In genomic region chr2:167853411-167853821, GRCm38 (mm10) we compare ENCODE assay signal across 12 mouse cellular contexts.
A peak's percentile ranks its signal among the peaks of the same experiment; 100 is the strongest.
DNase-seq lines count a peak whose midpoint lies in the region; TF ChIP-seq lines count a peak whose summit lies in the region.
"Had no signal": no experiment of that assay in that cellular context is flagged by ENCODE, and none has a peak within 500 bp of the region (broad histone marks: within the 10 kb centered on the region; RNA-seq: fewer than 3 reads in every experiment).

No protein-coding gene starts in this region.

- TF ChIP-seq CTCF in kidney, adult 2 months (conservative IDR thresholded peaks at IDR 0.05; ENCODE audit: insufficient read depth, insufficient read length, low read depth, low read length) = no peak

- H3K4me3 ChIP-seq in kidney, adult 2 months (ENCODE audit: insufficient read depth, low read depth, low read length) = no peak overlapping the region
- H3K4me3 ChIP-seq: embryonic facial prominence, embryonic 12.5 days had no signal

- no peaks in the 10 kb centered on the region for H3K36me3 ChIP-seq in kidney, adult 2 months (ENCODE audit: control insufficient read depth, insufficient read depth, low read length)
- H3K36me3 ChIP-seq: embryonic facial prominence, embryonic 12.5 days had no signal

- WGBS in kidney, adult 2 months = 57% methylated on average over 8 of the region's 8 CpGs

- intact Hi-C loops in heart, postnatal 14 days (cut with DNase I) = no loop called here

- H3K27ac ChIP-seq in kidney, adult 2 months (ENCODE audit: insufficient read depth, low read depth, low read length) = peak overlapping the region; percentile 33
- H3K27ac ChIP-seq: embryonic facial prominence, embryonic 12.5 days had no signal

- DNase-seq in adrenal gland, adult (ENCODE audit: inconsistent age in 2 of 2, low spot score in 1 of 2) = peak; percentile 67 to 88
- DNase-seq in adrenal gland, postnatal 4 days (ENCODE audit: low spot score in 2 of 2) = no peak
- DNase-seq in kidney, adult 2 months = peak; percentile 68
- no peak for DNase-seq in kidney, adult 11 months
- DNase-seq in adrenal gland, postnatal 14 days = peak; percentile 81
- peak; percentile 53 to 62 for DNase-seq in heart, postnatal 14 days
- no peak for DNase-seq in Muller cell, postnatal 12 days (ENCODE audit: inconsistent ontology term)
- DNase-seq in urinary bladder, adult 18-20 months (ENCODE audit: low spot score in 2 of 2) = no peak
- DNase-seq: cerebellum, adult 18-20 months; forebrain, postnatal 0 days; midbrain, embryonic 14.5 days had no signal

- no peaks in the 10 kb centered on the region for H3K27me3 ChIP-seq in kidney, adult 2 months (replicated peaks; ENCODE audit: control insufficient read depth, insufficient read depth, low read length)

- peaks cover 41% of the 10 kb centered on the region for H3K4me1 ChIP-seq in kidney, adult 2 months (ENCODE audit: control insufficient read depth, insufficient read depth, low read length)

- TF ChIP-seq POLR2A in kidney, adult 2 months (IDR thresholded peaks at IDR 0.05; ENCODE audit: low read depth, low read length) = no peak

Comparison
In these comparisons a context has a peak if more than half of its experiments do, and no peak if none do; other contexts are left out.
1. DNase-seq: peak in adrenal gland, adult (2 of 2), kidney, adult 2 months (single experiment), adrenal gland, postnatal 14 days (single experiment) and heart, postnatal 14 days (2 of 2); none in adrenal gland, postnatal 4 days (0 of 2), kidney, adult 11 months (single experiment), Muller cell, postnatal 12 days (single experiment) and urinary bladder, adult 18-20 months (0 of 2).